Mouse (Mus musculus): ENCODE results near the gene En1. TPM values are rescaled to one million over a fixed set of nuclear protein-coding genes. Genes with fewer than 3 reads are reported as not detected.

The En1 gene
- total and polyA plus RNA-seq, 3 experiments = not detected

GRCm38 (mm10) chr1:120654950-120655396 is 52.8 kb downstream of the En1 start:
- intact Hi-C loops (cut with DNase I) = no loop called here

More at GRCm38 (mm10) chr1:120654950-120655396, 52.8 kb downstream of the En1 start:
- H3K36me3 ChIP-seq (ENCODE audit: control insufficient read depth, insufficient read depth, low read length) = no peaks in the 10 kb centered on the region
- no peak overlapping the region for H3K4me3 ChIP-seq
- no peak overlapping the region for H3K27ac ChIP-seq
- no peaks in the 10 kb centered on the region for H3K27me3 ChIP-seq (ENCODE audit: control insufficient read depth, insufficient read depth, low read length)
- no peak for TF ChIP-seq POLR2A (IDR thresholded peaks at IDR 0.05; ENCODE audit: insufficient read depth, low read depth, low read length)
- TF ChIP-seq EP300 (IDR thresholded peaks at IDR 0.05; ENCODE audit: insufficient read depth, low read depth, low read length) = no peak
- TF ChIP-seq CTCF (IDR thresholded peaks at IDR 0.05) = no peak
- no peaks in the 10 kb centered on the region for H3K4me1 ChIP-seq (ENCODE audit: control insufficient read depth, insufficient read depth, low read length)
- WGBS = 72% methylated on average over 7 of the region's 7 CpGs
- DNase-seq = no peak
- no peaks in the 10 kb centered on the region for H3K79me2 ChIP-seq (replicated peaks; ENCODE audit: control insufficient read depth, insufficient read depth, low read length)
- no peak overlapping the region for H3K9ac ChIP-seq (ENCODE audit: low read depth, low read length)

Other genes starting within 250 kb of the En1 start
- under 1 TPM in 1 of 2 experiments, not detected in 1; 0.70 TPM for gene Marco, start 97.4 kb upstream of the En1 start, total RNA-seq (2021)
- 0.29 TPM in 1 of 2 replicates, not detected in the other for gene Marco, start 97.4 kb upstream of the En1 start, polyA plus RNA-seq (2012; rRNA removed)